8 mouse cellular contexts compared by ENCODE assay signal in the genomic region with DNA sequence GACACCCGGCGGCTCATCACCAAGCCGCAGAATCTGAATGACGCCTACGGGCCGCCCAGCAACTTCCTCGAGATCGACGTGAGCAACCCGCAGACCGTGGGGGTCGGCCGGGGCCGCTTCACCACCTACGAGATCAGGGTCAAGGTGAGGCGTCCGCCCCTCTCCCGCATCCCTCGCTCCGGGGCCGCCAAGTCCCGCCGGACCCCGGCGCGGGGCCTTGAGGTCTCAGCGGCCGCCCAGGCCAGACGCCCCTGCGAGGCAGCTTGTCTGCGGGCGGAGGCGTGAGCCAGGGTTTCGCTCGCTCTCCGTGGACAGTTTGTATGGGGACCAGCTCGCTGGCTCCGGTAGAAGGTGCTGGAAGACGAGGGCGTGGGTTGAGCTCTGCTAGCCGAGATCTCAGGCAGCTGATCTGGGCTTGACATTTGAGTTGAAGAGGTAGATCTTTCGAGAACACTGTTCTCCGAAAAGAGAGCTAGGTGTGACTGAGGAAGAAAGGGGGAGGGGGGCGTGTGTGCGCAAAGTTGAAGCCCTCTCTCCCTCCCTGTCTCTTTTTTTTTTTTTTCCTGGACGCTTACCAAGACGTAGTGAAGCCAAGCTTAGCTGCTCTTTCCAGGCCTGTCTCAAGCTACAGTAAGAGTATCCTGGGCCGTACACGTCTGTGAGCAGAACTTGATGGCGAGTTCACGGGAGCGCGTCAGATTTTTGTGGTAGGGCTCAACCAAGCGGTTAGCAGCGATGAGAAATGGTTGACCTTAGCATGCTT. TPM values are rescaled to one million over a fixed set of nuclear protein-coding genes. Genes with fewer than 3 reads are reported as not detected.
DNase-seq lines count a peak whose midpoint lies in the region; TF ChIP-seq lines count a peak whose summit lies in the region.

No protein-coding gene starts in this region.

- H3K4me3 ChIP-seq in ES-Bruce4 (ENCODE audit: low read depth, low read length) = peak overlapping the region; percentile 85

- peak; percentile 70 for DNase-seq in adrenal gland, postnatal 10 days
- DNase-seq in fibroblast of lung, adult 2 months (ENCODE audit: low read depth) = peak; percentile 49
- peak; percentile 64 to 81 for DNase-seq in heart, postnatal 36 days
- DNase-seq in layer of hippocampus, adult 9-11 months = peak; percentile 67
- DNase-seq in lung, postnatal 10 days = peak; percentile 68
- DNase-seq in right cerebral cortex, adult 2 months (ENCODE audit: low spot score in 2 of 2) = peak; percentile 67 to 69
- no peak for DNase-seq in retina, postnatal 1 day

- no peak for TF ChIP-seq POLR2A in ES-Bruce4 (IDR thresholded peaks at IDR 0.05; ENCODE audit: insufficient read depth, low read length)

- TF ChIP-seq CTCF in ES-Bruce4 (IDR thresholded peaks at IDR 0.05; ENCODE audit: low read depth, low read length) = no peak

- H3K9me3 ChIP-seq in ES-Bruce4 (replicated peaks; ENCODE audit: control insufficient read depth, insufficient read depth, low read length, poor library complexity, severe bottlenecking) = no peaks in the 10 kb centered on the region

- H3K9ac ChIP-seq in ES-Bruce4 (ENCODE audit: low read depth, poor library complexity, severe bottlenecking) = peak overlapping the region; percentile 95

- TF ChIP-seq EP300 in ES-Bruce4 (IDR thresholded peaks at IDR 0.05; ENCODE audit: insufficient read depth, low read depth, low read length) = no peak

- no peaks in the 10 kb centered on the region for H3K4me1 ChIP-seq in ES-Bruce4 (ENCODE audit: control insufficient read depth, insufficient read depth, low read length)

- peaks cover 5% of the 10 kb centered on the region for H3K36me3 ChIP-seq in ES-Bruce4 (ENCODE audit: control insufficient read depth, insufficient read depth, low read length, poor library complexity, severe bottlenecking)

- H3K27ac ChIP-seq in ES-Bruce4 (ENCODE audit: insufficient read depth, low read length) = peak overlapping the region; percentile 71

- H3K27me3 ChIP-seq in ES-Bruce4 (ENCODE audit: control insufficient read depth, insufficient read depth, low read length, poor library complexity, severe bottlenecking) = no peaks in the 10 kb centered on the region

- intact Hi-C loops in heart, postnatal 36 days (cut with DNase I) = loop anchor here (2.0 kb wide), 1 partner anchor 48 kb away; no protein-coding TSS in a partner anchor

RNA-seq across cellular contexts. Expression of a gene that starts 0.7 kb away (rescaled TPM):
- 190 and 194 TPM in 2 replicates for polyA plus RNA-seq in ES-Bruce4 (2011; ENCODE audit: insufficient read depth, insufficient read length, low read depth, missing spikeins)
- 100 to 1,000 TPM; 163 to 175 TPM for total RNA-seq in adrenal gland, postnatal 10 days (2021)
- 100 to 1,000 TPM; 170 to 173 TPM for total RNA-seq in heart, postnatal 36 days (2021)

RNA-seq across cellular contexts. Expression of a gene that starts 24.2 kb away (rescaled TPM):
- 12.7 and 14.2 TPM in 2 replicates for polyA plus RNA-seq in ES-Bruce4 (2011; ENCODE audit: insufficient read depth, insufficient read length, low read depth, missing spikeins)
- total RNA-seq in adrenal gland, postnatal 10 days (2021) = 10 to 100 TPM; 24.2 to 27.5 TPM
- 10 to 100 TPM; 30.9 to 37.7 TPM for total RNA-seq in heart, postnatal 36 days (2021)
